Mouse (Mus musculus): ENCODE data around the gene Tssk4. TPM values are rescaled to one million over a fixed set of nuclear protein-coding genes. Genes with fewer than 3 reads are reported as not detected.

The Tssk4 gene
- polyA plus RNA-seq, 1 experiment from 2014 or later: 0.38 TPM

GRCm38 (mm10) chr14:55689433-55689832, 39.4 kb downstream of the Tssk4 start:
- Histone ChIP-seq H3K9ac (replicated peaks) (no peak overlapping the region), H3K27ac (no peak overlapping the region), H3K27me3 (no peaks in the 10 kb centered on the region), H3K36me3 (no peaks in the 10 kb centered on the region), H3K9me3 (no peaks in the 10 kb centered on the region; the same call in 1 of the 2 replicates), H3K4me3 (replicated peaks) (no peak overlapping the region), H3K4me2 (replicated peaks) (no peak overlapping the region), H3K4me1 (replicated peaks) (no peaks in the 10 kb centered on the region)
- ATAC-seq: no peak
- WGBS: 83% methylated on average over 10 of the region's 10 CpGs

GRCm38 (mm10) chr14:55697226-55697625, 47.2 kb downstream of the Tssk4 start:
- H3K27me3 ChIP-seq: no peaks in the 10 kb centered on the region
- no peaks in the 10 kb centered on the region for H3K4me1 ChIP-seq (replicated peaks)
- H3K4me2 ChIP-seq (replicated peaks): no peak overlapping the region
- no peak overlapping the region for H3K4me3 ChIP-seq (replicated peaks)
- 87% methylated on average over 4 of the region's 4 CpGs for WGBS
- no peaks in the 10 kb centered on the region for H3K36me3 ChIP-seq
- H3K9ac ChIP-seq (replicated peaks): no peak overlapping the region
- no peak overlapping the region for H3K27ac ChIP-seq
- no peaks in the 10 kb centered on the region; the same call in 1 of the 2 replicates for H3K9me3 ChIP-seq
- ATAC-seq: no peak

GRCm38 (mm10) chr14:55701131-55701530, 51.1 kb downstream of the Tssk4 start:
- Histone ChIP-seq H3K4me1 (replicated peaks) (no peaks in the 10 kb centered on the region), H3K36me3 (no peaks in the 10 kb centered on the region), H3K4me3 (replicated peaks) (no peak overlapping the region), H3K27me3 (no peaks in the 10 kb centered on the region), H3K4me2 (replicated peaks) (no peak overlapping the region), H3K27ac (no peak overlapping the region), H3K9me3 (no peaks in the 10 kb centered on the region), H3K9ac (replicated peaks) (no peak overlapping the region)
- WGBS: 54% methylated on average over 9 of the region's 9 CpGs
- ATAC-seq: no peak

Other genes starting within 250 kb of the Tssk4 start
- 31.2 and 31.6 TPM in 2 replicates for gene Dhrs4, start 171.4 kb upstream of the Tssk4 start, polyA plus RNA-seq (2015; fragmentation: Nextera tagmentation; extraction: Ambion mirVana)
- 17.0 and 24.5 TPM in 2 replicates for gene Carmil3, start 159.5 kb upstream of the Tssk4 start, polyA plus RNA-seq (2015; fragmentation: Nextera tagmentation; extraction: Ambion mirVana)
- gene Cpne6, start 139.7 kb upstream of the Tssk4 start, polyA plus RNA-seq (2015; fragmentation: Nextera tagmentation; extraction: Ambion mirVana): 0.70 and 0.88 TPM in 2 replicates
- gene Nrl, start 125.2 kb upstream of the Tssk4 start, polyA plus RNA-seq (2015; fragmentation: Nextera tagmentation; extraction: Ambion mirVana): 0.08 TPM in 1 of 2 replicates, not detected in the other
- 16.6 and 19.5 TPM in 2 replicates for gene Pck2, start 109.9 kb upstream of the Tssk4 start, polyA plus RNA-seq (2015; fragmentation: Nextera tagmentation; extraction: Ambion mirVana)
- gene Dcaf11, start 90.2 kb upstream of the Tssk4 start, polyA plus RNA-seq (2015; fragmentation: Nextera tagmentation; extraction: Ambion mirVana): 126 and 134 TPM in 2 replicates
- gene A730061H03Rik, start 89.8 kb upstream of the Tssk4 start, polyA plus RNA-seq (2015; fragmentation: Nextera tagmentation; extraction: Ambion mirVana): 0.43 and 0.92 TPM in 2 replicates
- not detected in 2 replicates for gene Fitm1, start 74.6 kb upstream of the Tssk4 start, polyA plus RNA-seq (2015; fragmentation: Nextera tagmentation; extraction: Ambion mirVana)
- gene Psme1, start 72.1 kb upstream of the Tssk4 start, polyA plus RNA-seq (2015; fragmentation: Nextera tagmentation; extraction: Ambion mirVana): 176 TPM in 2 replicates
- gene Emc9, start 64.9 kb upstream of the Tssk4 start, polyA plus RNA-seq (2015; fragmentation: Nextera tagmentation; extraction: Ambion mirVana): 9.7 and 12.1 TPM in 2 replicates
- gene Psme2, start 59.1 kb upstream of the Tssk4 start, polyA plus RNA-seq (2015; fragmentation: Nextera tagmentation; extraction: Ambion mirVana): 198 and 217 TPM in 2 replicates
- gene Rnf31, start 58.5 kb upstream of the Tssk4 start, polyA plus RNA-seq (2015; fragmentation: Nextera tagmentation; extraction: Ambion mirVana): 22.0 and 24.1 TPM in 2 replicates
- 7.8 and 8.7 TPM in 2 replicates for gene Irf9, start 46.6 kb upstream of the Tssk4 start, polyA plus RNA-seq (2015; fragmentation: Nextera tagmentation; extraction: Ambion mirVana)
- gene Rec8, start 32.1 kb upstream of the Tssk4 start, polyA plus RNA-seq (2015; fragmentation: Nextera tagmentation; extraction: Ambion mirVana): 6.6 and 7.3 TPM in 2 replicates
- 75.1 and 82.2 TPM in 2 replicates for gene Ipo4, start 14.2 kb upstream of the Tssk4 start, polyA plus RNA-seq (2015; fragmentation: Nextera tagmentation; extraction: Ambion mirVana)
- 1.6 and 2.1 TPM in 2 replicates for gene Gm49378, start 12.3 kb upstream of the Tssk4 start, polyA plus RNA-seq (2015; fragmentation: Nextera tagmentation; extraction: Ambion mirVana)
- 59.7 and 59.8 TPM in 2 replicates for gene Tm9sf1, start 6.4 kb upstream of the Tssk4 start, polyA plus RNA-seq (2015; fragmentation: Nextera tagmentation; extraction: Ambion mirVana)
- 69.7 and 75.0 TPM in 2 replicates for gene Mdp1, start 10.3 kb downstream of the Tssk4 start, polyA plus RNA-seq (2015; fragmentation: Nextera tagmentation; extraction: Ambion mirVana)
- 49.5 and 53.3 TPM in 2 replicates for gene Gmpr2, start 21.8 kb downstream of the Tssk4 start, polyA plus RNA-seq (2015; fragmentation: Nextera tagmentation; extraction: Ambion mirVana)
- 605 and 607 TPM in 2 replicates for gene Nedd8, start 21.9 kb downstream of the Tssk4 start, polyA plus RNA-seq (2015; fragmentation: Nextera tagmentation; extraction: Ambion mirVana)
- gene Tinf2, start 31.6 kb downstream of the Tssk4 start, polyA plus RNA-seq (2015; fragmentation: Nextera tagmentation; extraction: Ambion mirVana): 36.9 and 38.5 TPM in 2 replicates
- gene Tgm1, start 63.7 kb downstream of the Tssk4 start, polyA plus RNA-seq (2015; fragmentation: Nextera tagmentation; extraction: Ambion mirVana): 0.32 and 0.46 TPM in 2 replicates
- 45.0 and 48.8 TPM in 2 replicates for gene Rabggta, start 72.1 kb downstream of the Tssk4 start, polyA plus RNA-seq (2015; fragmentation: Nextera tagmentation; extraction: Ambion mirVana)
- gene Dhrs1, start 95.5 kb downstream of the Tssk4 start, polyA plus RNA-seq (2015; fragmentation: Nextera tagmentation; extraction: Ambion mirVana): 66.3 and 68.8 TPM in 2 replicates
- gene Nop9, start 95.5 kb downstream of the Tssk4 start, polyA plus RNA-seq (2015; fragmentation: Nextera tagmentation; extraction: Ambion mirVana): 33.8 and 36.2 TPM in 2 replicates
- 0.19 TPM in 1 of 2 replicates, not detected in the other for gene Cideb, start 108.3 kb downstream of the Tssk4 start, polyA plus RNA-seq (2015; fragmentation: Nextera tagmentation; extraction: Ambion mirVana)
- gene Ltb4r2, start 111.2 kb downstream of the Tssk4 start, polyA plus RNA-seq (2015; fragmentation: Nextera tagmentation; extraction: Ambion mirVana): 0.22 and 0.28 TPM in 2 replicates
- 0.26 TPM in 1 of 2 replicates, not detected in the other for gene Ltb4r1, start 115.8 kb downstream of the Tssk4 start, polyA plus RNA-seq (2015; fragmentation: Nextera tagmentation; extraction: Ambion mirVana)
- 4.1 and 4.2 TPM in 2 replicates for gene Adcy4, start 133.9 kb downstream of the Tssk4 start, polyA plus RNA-seq (2015; fragmentation: Nextera tagmentation; extraction: Ambion mirVana)
- gene Ripk3, start 138.7 kb downstream of the Tssk4 start, polyA plus RNA-seq (2015; fragmentation: Nextera tagmentation; extraction: Ambion mirVana): 2.3 and 2.4 TPM in 2 replicates
- 7.9 and 8.8 TPM in 2 replicates for gene Nfatc4, start 173.0 kb downstream of the Tssk4 start, polyA plus RNA-seq (2015; fragmentation: Nextera tagmentation; extraction: Ambion mirVana)
- gene Nynrin, start 203.8 kb downstream of the Tssk4 start, polyA plus RNA-seq (2015; fragmentation: Nextera tagmentation; extraction: Ambion mirVana): 13.4 and 13.5 TPM in 2 replicates
- gene Cbln3, start 234.2 kb downstream of the Tssk4 start, polyA plus RNA-seq (2015; fragmentation: Nextera tagmentation; extraction: Ambion mirVana): 0.23 and 0.26 TPM in 2 replicates
- gene Khnyn, start 234.8 kb downstream of the Tssk4 start, polyA plus RNA-seq (2015; fragmentation: Nextera tagmentation; extraction: Ambion mirVana): 10.1 and 11.1 TPM in 2 replicates

Data from midbrain, embryonic 13.5 days (tissue).